9 mouse cellular contexts compared by ENCODE assay signal in the genomic region with DNA sequence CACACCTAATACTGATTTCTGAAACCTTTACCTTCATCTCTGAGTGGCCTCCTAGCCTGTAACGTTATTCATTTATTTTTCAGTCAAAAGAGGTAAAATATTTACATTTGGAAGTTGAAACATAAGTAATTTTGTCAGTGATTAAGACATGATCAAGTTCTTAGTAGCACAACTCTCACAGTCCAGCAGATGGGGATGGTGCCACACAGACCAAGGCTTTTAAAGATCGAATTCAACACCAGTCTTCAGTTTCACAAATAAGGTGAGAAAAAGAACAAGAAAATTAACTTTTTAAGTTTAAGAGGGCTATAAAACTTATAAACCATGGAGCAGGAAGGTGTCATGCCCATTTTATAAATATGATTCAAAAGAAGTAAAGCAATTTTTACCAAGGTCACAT. TPM values are rescaled to one million over a fixed set of nuclear protein-coding genes. Genes with fewer than 3 reads are reported as not detected.
DNase-seq lines count a peak whose midpoint lies in the region; ATAC-seq and TF ChIP-seq lines count a peak whose summit lies in the region.
"Had no signal": no experiment of that assay in that cellular context is flagged by ENCODE, and none has a peak within 500 bp of the region (broad histone marks: within the 10 kb centered on the region; RNA-seq: fewer than 3 reads in every experiment).

No protein-coding gene starts in this region.

- peak; percentile 79 for TF ChIP-seq CTCF in midbrain, postnatal 0 days (IDR thresholded peaks at IDR 0.05)

- 50% methylated on average over 2 of the region's 2 CpGs for WGBS in hindbrain, embryonic 14.5 days
- WGBS in hindbrain, embryonic 13.5 days = 67% methylated on average over 2 of the region's 2 CpGs
- WGBS in midbrain, postnatal 0 days = 48% methylated on average over 2 of the region's 2 CpGs
- 55% methylated on average over 2 of the region's 2 CpGs for WGBS in midbrain, embryonic 10.5 days

- H3K9me3 ChIP-seq in hindbrain, embryonic 14.5 days (ENCODE audit: control insufficient read depth, low read length) = no peaks in the 10 kb centered on the region
- no peaks in the 10 kb centered on the region for H3K9me3 ChIP-seq in hindbrain, embryonic 13.5 days
- H3K9me3 ChIP-seq in midbrain, postnatal 0 days (ENCODE audit: low read length) = no peaks in the 10 kb centered on the region
- no peaks in the 10 kb centered on the region for H3K9me3 ChIP-seq in midbrain, embryonic 10.5 days (replicated peaks)
- H3K9me3 ChIP-seq: forebrain, embryonic 13.5 days; lung, embryonic 15.5 days had no signal

- H3K27me3 ChIP-seq in hindbrain, embryonic 14.5 days (ENCODE audit: control insufficient read depth, insufficient read depth, low read length) = no peaks in the 10 kb centered on the region
- H3K27me3 ChIP-seq in hindbrain, embryonic 13.5 days = no peaks in the 10 kb centered on the region
- no peaks in the 10 kb centered on the region for H3K27me3 ChIP-seq in midbrain, postnatal 0 days (ENCODE audit: insufficient read depth, low read length)
- no peaks in the 10 kb centered on the region for H3K27me3 ChIP-seq in midbrain, embryonic 10.5 days (ENCODE audit: low read depth, poor library complexity, severe bottlenecking)
- H3K27me3 ChIP-seq in splenic B cell, adult 2 months (ENCODE audit: control insufficient read depth, insufficient read depth, low read length, poor library complexity, severe bottlenecking) = no peaks in the 10 kb centered on the region
- H3K27me3 ChIP-seq: forebrain, embryonic 13.5 days; lung, embryonic 15.5 days had no signal

- H3K4me2 ChIP-seq in hindbrain, embryonic 14.5 days (replicated peaks) = no peak overlapping the region
- H3K4me2 ChIP-seq in hindbrain, embryonic 13.5 days = no peak overlapping the region
- H3K4me2 ChIP-seq in midbrain, postnatal 0 days (ENCODE audit: low read depth, low read length, poor library complexity, severe bottlenecking) = no peak overlapping the region
- H3K4me2 ChIP-seq: forebrain, embryonic 13.5 days; lung, embryonic 15.5 days had no signal

- H3K4me1 ChIP-seq in hindbrain, embryonic 14.5 days (replicated peaks; ENCODE audit: control insufficient read depth, insufficient read depth, low read length) = no peaks in the 10 kb centered on the region
- no peaks in the 10 kb centered on the region for H3K4me1 ChIP-seq in hindbrain, embryonic 13.5 days (replicated peaks)
- no peaks in the 10 kb centered on the region for H3K4me1 ChIP-seq in midbrain, postnatal 0 days (ENCODE audit: insufficient read depth, low read length)
- H3K4me1 ChIP-seq in midbrain, embryonic 10.5 days = no peaks in the 10 kb centered on the region
- H3K4me1 ChIP-seq: forebrain, embryonic 13.5 days; lung, embryonic 15.5 days had no signal

- no peak overlapping the region for H3K27ac ChIP-seq in hindbrain, embryonic 14.5 days
- no peak overlapping the region for H3K27ac ChIP-seq in hindbrain, embryonic 13.5 days
- no peak overlapping the region for H3K27ac ChIP-seq in midbrain, postnatal 0 days (ENCODE audit: low read depth, low read length)
- no peak overlapping the region for H3K27ac ChIP-seq in midbrain, embryonic 10.5 days (replicated peaks)
- H3K27ac ChIP-seq: forebrain, embryonic 13.5 days; lung, embryonic 15.5 days had no signal

- no peaks in the 10 kb centered on the region for H3K36me3 ChIP-seq in hindbrain, embryonic 14.5 days (replicated peaks; ENCODE audit: control insufficient read depth, insufficient read depth)
- H3K36me3 ChIP-seq in hindbrain, embryonic 13.5 days = no peaks in the 10 kb centered on the region
- H3K36me3 ChIP-seq in midbrain, postnatal 0 days (ENCODE audit: insufficient read depth, low read length) = no peaks in the 10 kb centered on the region
- H3K36me3 ChIP-seq in midbrain, embryonic 10.5 days = no peaks in the 10 kb centered on the region
- H3K36me3 ChIP-seq in splenic B cell, adult 2 months (ENCODE audit: control insufficient read depth, insufficient read depth, low read length, poor library complexity, severe bottlenecking) = no peaks in the 10 kb centered on the region
- H3K36me3 ChIP-seq: lung, embryonic 15.5 days had no signal

- no peak overlapping the region for H3K9ac ChIP-seq in hindbrain, embryonic 14.5 days
- H3K9ac ChIP-seq in hindbrain, embryonic 13.5 days = no peak overlapping the region
- no peak overlapping the region for H3K9ac ChIP-seq in midbrain, postnatal 0 days (replicated peaks; ENCODE audit: low read length, poor library complexity, severe bottlenecking)
- H3K9ac ChIP-seq: forebrain, embryonic 13.5 days; lung, embryonic 15.5 days had no signal

- ATAC-seq in hindbrain, embryonic 14.5 days (ENCODE audit: low FRiP score) = no peak
- no peak for ATAC-seq in hindbrain, embryonic 13.5 days (ENCODE audit: low FRiP score)
- ATAC-seq in midbrain, postnatal 0 days (ENCODE audit: low FRiP score) = no peak
- no peak for ATAC-seq in megakaryocyte-erythroid progenitor cell, adult 5-6 weeks (replicated peaks; ENCODE audit: low FRiP score, low TSS enrichment, poor library complexity, severe bottlenecking)
- ATAC-seq: forebrain, embryonic 13.5 days had no signal

- DNase-seq in hindbrain, embryonic 14.5 days (ENCODE audit: low spot score) = peak; percentile 31
- DNase-seq in midbrain, postnatal 0 days (ENCODE audit: low spot score) = peak; percentile 46
- DNase-seq in midbrain, embryonic 10.5 days (ENCODE audit: low spot score) = no peak
- DNase-seq in brain, adult 2 months (ENCODE audit: low read depth, low spot score) = peak; percentile 64
- DNase-seq in splenic B cell, adult 2 months (ENCODE audit: low read depth, low spot score) = peak; percentile 27

- no peak overlapping the region for H3K4me3 ChIP-seq in hindbrain, embryonic 14.5 days (replicated peaks; ENCODE audit: low read length)
- no peak overlapping the region for H3K4me3 ChIP-seq in hindbrain, embryonic 13.5 days
- no peak overlapping the region for H3K4me3 ChIP-seq in midbrain, postnatal 0 days (ENCODE audit: low read depth, low read length)
- no peak overlapping the region for H3K4me3 ChIP-seq in midbrain, embryonic 10.5 days
- H3K4me3 ChIP-seq: forebrain, embryonic 13.5 days; lung, embryonic 15.5 days had no signal

RNA-seq across cellular contexts. Expression of a gene that starts 53.9 kb away (rescaled TPM):
- polyA plus RNA-seq in hindbrain, embryonic 14.5 days (2014; fragmentation: Nextera tagmentation; extraction: Ambion mirVana) = 653 and 807 TPM in 2 replicates
- polyA plus RNA-seq in hindbrain, embryonic 13.5 days (2015; fragmentation: Nextera tagmentation; extraction: Ambion mirVana) = 845 and 863 TPM in 2 replicates
- 630 and 662 TPM in 2 replicates for total RNA-seq in midbrain, postnatal 0 days (2014; rRNA removed)
- polyA plus RNA-seq in midbrain, postnatal 0 days (2015; fragmentation: Nextera tagmentation; extraction: Ambion mirVana) = 642 and 710 TPM in 2 replicates
- 1,006 and 1,155 TPM in 2 replicates for polyA plus RNA-seq in midbrain, embryonic 10.5 days (2016; fragmentation: Nextera tagmentation; extraction: Ambion mirVana)
- total RNA-seq in megakaryocyte-erythroid progenitor cell, adult 5-6 weeks (2014; fragmentation: Nextera tagmentation) = 4,933 and 5,221 TPM in 2 replicates
- total RNA-seq in megakaryocyte-erythroid progenitor cell, adult 5-6 weeks (2017) = 4,315 and 4,403 TPM in 2 replicates

RNA-seq across cellular contexts. Expression of a gene that starts 56.3 kb away (rescaled TPM):
- polyA plus RNA-seq in hindbrain, embryonic 14.5 days (2014; fragmentation: Nextera tagmentation; extraction: Ambion mirVana) = 5.9 and 6.2 TPM in 2 replicates
- 3.8 and 4.8 TPM in 2 replicates for polyA plus RNA-seq in hindbrain, embryonic 13.5 days (2015; fragmentation: Nextera tagmentation; extraction: Ambion mirVana)
- total RNA-seq in midbrain, postnatal 0 days (2014; rRNA removed) = 10.0 and 11.7 TPM in 2 replicates
- 7.3 and 8.5 TPM in 2 replicates for polyA plus RNA-seq in midbrain, postnatal 0 days (2015; fragmentation: Nextera tagmentation; extraction: Ambion mirVana)
- 0.96 and 1.6 TPM in 2 replicates for polyA plus RNA-seq in midbrain, embryonic 10.5 days (2016; fragmentation: Nextera tagmentation; extraction: Ambion mirVana)
- total RNA-seq in megakaryocyte-erythroid progenitor cell, adult 5-6 weeks (2014; fragmentation: Nextera tagmentation) = not detected in 2 replicates
- not detected in 2 replicates for total RNA-seq in megakaryocyte-erythroid progenitor cell, adult 5-6 weeks (2017)
